Mouse (Mus musculus): ENCODE results near the gene Casq2. TPM values are rescaled to one million over a fixed set of nuclear protein-coding genes. Genes with fewer than 3 reads are reported as not detected.
"Not testable (repeated sequence)": the region's sequence is repeated elsewhere in the genome, so short reads cannot be mapped to it uniquely, and the experiment has no call there.

The Casq2 gene
- total RNA-seq, 2 experiments from 2014 or later = not detected

DNA sequence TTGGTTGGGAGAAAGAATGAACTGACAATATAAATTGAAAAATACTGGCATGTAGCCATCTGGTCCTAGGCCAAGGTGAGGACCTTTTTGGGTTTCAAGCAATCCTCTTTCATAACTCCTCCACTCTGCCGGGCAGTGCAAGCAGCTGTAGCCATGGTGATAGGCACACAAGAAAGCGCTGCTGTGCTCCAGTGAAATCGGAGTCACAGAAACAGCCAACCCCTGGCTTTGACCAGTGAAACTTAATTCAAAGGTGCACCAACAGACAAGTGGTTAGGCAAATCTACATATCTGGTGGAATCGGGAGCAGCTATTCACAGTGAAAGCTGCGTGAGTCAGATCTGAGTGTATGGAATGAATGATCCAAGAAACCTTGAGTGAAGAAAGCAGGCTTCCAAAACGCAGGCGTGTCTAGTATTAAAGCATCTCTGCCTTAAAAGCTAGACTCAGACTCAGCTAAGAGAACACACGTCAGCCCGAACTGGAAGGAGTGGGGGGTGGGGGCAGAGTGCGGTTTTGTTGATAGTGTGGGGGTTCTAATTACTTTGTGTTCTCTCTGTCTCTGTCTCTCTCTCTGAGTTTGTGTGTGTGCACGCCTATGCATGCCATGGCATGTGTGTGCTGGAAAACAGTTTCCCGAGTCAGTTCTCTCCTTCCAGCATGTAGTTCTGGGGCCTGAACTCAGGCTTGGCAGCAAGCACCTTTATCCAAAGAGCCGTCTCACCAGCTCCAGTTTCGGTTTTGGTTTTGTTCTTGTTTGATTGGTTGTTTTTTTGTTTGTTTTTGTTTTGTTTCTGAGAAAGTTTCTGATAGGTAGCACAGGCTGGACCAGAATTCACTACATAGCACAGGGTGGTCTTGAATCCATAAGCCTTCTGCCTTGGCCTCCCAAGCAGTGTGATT, 73.5 kb downstream of the Casq2 start:
- no peak for ATAC-seq (ENCODE audit: poor library complexity, severe bottlenecking)

DNA sequence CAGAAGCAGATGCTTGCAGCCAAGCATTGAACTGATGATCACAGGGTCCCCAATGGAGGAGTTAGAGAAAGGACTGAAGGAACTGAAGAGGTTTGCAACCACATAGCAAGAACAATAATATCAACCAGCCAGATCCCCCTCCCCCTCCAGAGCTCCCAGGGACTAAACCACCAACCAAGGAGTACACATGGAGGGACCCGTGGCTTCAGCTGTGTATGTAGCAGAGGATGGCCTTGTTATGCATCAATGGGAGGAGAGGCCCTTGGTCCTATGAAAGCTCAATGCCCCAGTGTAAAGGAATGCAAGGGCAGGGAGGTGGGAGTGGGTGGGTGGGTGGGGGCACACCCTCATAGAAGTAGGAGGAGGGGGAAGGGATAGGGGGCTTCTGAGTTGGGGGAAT, 77.6 kb downstream of the Casq2 start:
- not testable (repeated sequence) for ATAC-seq (ENCODE audit: poor library complexity, severe bottlenecking)

DNA sequence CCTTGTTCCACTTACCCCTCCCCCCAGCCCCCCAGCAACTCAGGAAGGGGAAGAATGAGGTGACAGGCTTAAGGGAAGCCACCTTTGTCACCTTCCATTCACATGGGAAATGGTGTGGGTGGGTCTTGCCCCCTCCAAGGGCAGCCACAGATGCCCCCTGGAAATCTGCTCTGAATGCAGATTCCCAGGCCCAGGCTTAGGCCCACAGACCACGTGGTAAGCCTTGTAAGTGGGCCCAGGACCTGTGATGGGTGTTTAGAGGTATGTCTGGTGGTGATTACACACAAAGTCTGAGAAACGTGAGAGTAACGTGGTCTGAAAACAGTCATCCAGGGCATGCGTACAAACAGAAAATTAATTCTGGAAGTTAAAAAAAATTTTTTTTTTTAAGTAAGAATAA, 78.7 kb downstream of the Casq2 start:
- ATAC-seq (ENCODE audit: poor library complexity, severe bottlenecking) = no peak

DNA sequence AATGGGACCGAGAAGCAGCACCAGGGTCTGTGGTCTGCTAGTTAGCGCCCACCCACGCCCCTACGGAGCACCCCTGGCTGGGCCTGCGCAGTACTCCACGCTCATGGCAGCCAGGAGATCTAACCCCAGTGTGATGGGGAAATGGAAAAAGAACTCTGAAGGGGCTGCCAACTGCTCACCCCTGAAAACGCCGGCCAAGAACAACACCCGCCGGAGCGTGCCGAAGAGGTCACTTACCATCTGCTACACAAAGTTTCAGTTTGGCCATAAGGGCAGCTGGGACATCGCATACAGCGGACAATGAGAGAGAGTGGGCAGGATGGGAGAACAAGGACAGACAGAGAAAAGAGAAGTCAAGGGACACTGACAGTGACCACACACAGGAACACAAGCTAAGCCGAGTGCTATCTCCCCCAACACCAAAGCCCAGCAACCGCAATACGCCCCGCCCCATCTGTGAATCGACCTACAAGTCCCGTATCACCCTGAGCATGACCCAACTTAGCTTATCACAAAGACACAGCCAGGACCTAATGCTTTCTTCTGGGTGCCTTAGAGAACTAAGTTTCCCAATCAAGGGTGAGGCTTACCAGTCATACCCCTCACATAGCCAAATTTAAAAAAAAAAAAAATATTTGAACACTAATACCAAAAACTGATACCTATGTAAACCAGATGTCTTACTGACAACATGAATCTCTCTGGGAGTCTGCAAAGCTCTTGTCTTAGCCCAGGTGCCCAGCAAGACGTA, 79.5 kb downstream of the Casq2 start:
- peak; percentile 77 for ATAC-seq (ENCODE audit: poor library complexity, severe bottlenecking)

DNA sequence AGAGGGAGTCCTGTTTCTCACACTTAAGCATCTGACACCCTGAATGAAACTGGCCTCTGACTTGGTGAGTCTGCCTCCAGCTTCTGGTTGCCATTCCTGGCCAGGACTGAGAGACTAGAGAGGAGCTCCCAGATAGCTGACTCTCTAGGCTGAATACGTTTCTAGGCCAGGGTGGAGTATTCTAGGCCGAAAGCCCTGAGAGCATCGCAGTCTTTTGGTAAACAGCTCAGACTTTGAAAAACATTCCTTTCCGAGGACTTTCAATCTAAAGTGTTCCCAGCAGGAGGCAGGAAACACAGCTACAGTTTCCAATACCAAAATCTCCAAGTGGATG, 80.0 kb downstream of the Casq2 start:
- no peak for ATAC-seq (ENCODE audit: poor library complexity, severe bottlenecking)

DNA sequence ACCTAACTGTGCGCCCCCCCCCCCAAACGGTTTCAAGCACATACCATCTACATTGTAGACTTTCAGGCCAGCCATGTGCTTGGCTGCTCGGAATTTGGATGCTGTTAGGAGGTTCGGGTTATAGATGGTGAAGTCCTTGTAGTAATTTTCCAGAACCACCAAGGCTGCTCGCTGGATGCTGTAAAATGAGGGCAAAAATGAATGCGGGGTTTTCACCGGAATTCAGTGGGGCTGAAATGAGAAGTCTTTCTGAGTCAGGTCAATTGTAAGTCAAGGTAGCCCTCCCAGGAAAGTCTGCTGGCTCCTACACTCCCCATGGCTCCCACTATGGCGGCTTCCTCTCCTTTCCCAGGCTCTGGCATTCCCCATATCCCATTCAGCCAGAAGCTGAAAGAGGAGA, 80.6 kb downstream of the Casq2 start:
- ATAC-seq (ENCODE audit: poor library complexity, severe bottlenecking) = no peak

DNA sequence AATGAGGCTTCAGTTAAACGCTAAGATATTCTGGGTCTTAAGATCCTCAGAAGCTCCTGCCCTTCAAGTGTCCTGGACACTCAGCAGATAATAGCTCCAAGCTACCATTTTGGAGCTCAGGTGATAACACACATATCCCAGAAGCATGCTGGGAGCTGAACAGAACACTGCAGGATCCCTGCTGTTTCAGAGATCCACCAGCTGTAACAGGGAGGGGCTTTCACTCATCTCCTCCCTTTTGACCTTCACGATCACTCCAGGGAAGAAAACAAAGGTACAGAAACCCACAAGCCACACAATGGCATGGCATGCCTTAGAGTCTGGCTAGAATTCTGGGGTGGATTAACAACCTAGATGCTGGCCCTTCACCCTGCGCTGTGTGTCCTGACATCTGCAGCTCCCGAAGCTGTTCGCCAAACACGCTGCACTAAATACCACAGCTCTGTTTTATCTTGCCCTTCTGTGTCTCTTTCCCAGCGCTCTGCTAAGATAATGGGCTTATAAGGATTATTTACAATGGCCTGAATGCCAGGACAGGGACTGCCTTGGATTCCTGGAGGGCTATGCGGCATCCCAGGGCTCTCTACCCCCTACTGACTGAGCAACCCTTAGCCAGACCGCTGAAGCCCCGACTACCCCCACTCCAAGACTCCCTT, 81.5 kb downstream of the Casq2 start:
- ATAC-seq (ENCODE audit: poor library complexity, severe bottlenecking) = no peak

DNA sequence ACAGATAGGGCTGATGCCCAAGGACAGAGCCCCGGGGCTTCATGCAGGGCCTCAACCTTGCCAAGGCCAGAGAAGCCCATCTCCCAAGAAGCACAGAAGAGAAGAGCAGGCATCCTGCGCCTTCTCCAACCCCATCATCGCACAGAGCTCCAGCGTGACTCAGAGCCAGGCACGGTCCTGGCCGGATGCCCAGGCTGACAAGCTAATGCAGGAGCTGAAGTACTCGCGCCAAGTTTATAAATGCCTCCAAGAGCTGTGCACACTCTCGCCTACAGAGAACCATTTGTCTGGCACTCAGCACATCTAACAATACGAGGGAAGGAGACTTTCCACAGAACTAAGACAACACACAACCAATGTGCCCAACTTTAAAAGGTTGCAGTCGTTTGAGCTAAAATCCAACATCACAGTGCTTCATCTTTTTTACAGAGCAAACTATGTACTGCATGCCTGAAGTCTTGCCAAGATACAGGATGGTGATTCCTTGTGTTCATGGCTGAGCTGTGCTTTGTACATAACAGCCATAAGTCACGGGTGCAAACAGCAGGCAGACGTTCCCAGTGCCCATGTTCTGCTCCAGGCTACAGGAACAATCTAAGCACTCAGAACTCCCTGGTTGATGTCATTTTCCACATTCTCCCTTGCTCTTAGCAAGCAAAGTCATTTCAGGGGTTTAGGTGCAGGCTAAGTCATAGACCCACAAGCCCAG, 83.1 kb downstream of the Casq2 start:
- ATAC-seq (ENCODE audit: poor library complexity, severe bottlenecking) = no peak

DNA sequence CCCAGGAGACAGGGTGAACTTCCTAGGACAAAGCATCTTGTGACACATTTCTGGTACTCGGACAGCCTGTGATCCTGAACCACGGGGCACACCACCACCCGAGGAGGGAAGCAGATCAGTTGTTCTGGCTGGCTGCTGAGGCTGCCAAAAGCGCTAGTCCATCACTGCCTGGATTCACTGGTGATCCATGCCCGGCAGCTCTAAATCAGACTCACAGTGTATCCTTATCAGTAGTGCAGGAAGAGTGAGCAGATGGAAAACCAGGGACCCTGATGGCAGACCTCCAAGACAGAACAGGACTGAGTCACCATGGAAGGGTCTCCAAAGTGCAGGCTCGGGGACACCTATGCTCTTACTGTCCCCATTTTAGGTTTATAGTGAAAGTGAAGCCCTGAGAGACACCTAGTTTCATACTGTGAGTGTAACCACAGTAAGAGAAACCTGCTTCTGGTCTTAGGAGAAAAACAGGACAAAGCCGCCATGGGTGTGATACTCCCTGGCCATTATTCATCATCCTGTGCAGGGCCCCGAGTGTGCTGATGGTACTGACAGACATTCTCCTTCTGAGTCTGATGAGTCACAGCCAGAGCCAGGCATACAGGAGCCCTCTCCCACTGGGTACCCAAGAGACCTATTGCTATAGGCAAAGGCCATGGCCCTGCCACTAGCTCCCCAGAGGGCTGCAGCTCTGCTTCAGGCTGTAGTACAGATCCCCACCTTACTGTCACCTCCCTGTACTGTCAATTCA, 88.1 kb downstream of the Casq2 start:
- ATAC-seq (ENCODE audit: poor library complexity, severe bottlenecking) = no peak

DNA sequence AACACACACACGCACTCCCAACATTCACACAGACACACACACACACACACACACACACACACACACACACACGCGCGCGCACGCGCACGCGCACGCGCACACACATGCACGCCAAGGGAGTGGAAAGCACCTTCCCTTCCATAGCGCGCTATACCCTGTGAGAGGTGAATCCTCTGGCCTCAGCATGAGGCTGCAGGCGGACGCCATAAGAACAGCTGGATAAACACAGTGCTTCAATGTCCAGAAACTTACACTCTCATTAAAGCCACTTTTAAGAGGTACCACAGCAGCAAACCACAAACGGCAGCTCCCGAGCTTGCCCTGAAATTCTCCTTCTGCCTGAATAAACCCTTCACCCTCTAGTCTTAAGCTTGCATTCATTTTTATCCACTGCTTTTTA, 89.5 kb downstream of the Casq2 start:
- ATAC-seq (ENCODE audit: poor library complexity, severe bottlenecking) = no peak

DNA sequence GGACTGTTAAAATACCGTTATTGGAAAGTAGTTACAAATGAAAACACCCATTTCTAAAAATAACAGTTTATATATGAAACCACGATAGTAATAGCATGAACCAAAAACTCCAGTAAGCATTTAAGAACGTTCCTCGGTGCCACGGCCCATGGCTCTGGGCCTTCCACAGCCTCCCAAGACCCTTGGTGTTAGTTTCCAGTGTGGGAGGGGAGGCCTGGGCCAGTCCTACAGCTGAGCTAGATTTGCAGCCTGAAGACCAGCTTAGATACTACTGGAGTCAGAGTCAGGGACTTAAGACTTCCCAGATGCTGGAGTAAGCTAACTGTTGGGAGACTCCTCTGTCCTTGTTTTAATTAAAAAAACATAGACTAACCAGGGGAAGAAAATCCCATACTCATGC, 89.9 kb downstream of the Casq2 start:
- ATAC-seq (ENCODE audit: poor library complexity, severe bottlenecking) = no peak

DNA sequence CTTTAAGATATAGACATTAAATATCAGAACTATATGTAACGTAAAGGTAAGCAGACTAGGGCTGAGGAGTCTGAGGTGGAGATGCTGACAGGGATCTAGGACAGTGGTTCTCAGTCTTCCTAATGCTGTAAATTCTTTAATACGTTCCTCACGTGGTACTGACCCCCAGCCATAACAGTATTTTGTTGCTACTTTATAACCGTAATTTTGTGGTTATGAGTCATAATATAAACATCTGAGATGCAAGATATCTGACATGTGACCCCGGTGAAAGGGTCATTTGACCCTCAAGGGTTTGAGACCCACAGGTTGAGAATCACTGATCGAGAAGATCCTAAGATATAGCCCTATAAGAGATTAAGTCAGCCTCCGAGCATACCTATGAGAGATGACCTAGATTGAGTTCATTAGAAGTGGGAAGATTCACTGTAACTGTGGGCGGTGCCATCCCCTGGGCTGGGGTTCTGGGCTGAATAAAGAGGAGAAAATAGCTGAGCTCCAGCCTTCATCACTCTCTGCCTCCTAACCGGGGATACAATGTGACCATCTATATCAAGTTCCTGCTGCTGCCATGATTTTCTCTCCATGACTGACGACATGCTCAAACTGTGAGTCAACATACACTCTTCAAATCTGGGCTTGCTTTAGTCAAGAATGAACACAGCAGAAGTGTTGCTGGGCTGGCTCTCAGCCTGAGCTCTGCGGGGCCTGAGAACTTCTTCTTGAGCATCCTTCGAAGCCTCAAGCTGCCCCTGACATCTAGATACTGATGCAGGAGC, 91.8 kb downstream of the Casq2 start:
- no peak for ATAC-seq (ENCODE audit: poor library complexity, severe bottlenecking)

DNA sequence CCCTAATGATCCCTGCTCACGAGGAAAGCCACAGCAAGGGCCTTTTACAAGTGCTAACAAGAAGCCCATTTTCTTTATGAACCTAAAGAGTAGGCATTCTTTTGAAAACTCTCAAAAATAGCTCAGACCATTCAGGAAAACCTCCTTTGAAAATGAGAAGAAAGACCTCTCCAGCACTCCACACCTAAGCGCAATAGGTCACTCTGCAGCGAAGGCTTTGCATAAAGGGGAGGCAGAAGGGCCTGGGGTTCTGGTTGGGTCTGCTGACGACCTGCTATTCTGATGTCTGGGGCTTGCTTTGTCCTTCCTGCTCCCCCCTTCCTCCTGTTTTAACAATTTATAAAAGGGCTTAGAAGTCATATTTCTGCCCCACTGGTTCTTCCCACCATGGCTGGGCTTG, 93.7 kb downstream of the Casq2 start:
- no peak for ATAC-seq (ENCODE audit: poor library complexity, severe bottlenecking)

DNA sequence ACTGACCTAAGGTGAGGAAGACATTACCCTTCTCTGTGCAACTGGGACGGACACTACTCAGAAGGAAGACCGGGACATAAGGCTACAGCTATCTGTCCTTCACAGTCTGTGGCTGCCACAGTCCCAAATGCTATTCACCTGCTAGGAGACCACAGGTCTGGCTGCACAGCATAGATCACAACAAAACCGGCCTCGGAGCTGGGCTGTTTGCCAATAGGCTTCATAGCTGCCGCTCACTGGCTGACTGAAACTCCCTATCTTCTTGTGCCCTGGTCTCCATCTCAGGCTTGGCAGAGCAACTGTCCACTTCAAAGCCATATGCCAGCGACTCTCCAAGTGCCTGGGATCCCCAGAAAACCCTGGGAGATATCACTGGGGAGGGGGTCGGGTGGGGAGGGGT, 94.5 kb downstream of the Casq2 start:
- no peak for ATAC-seq (ENCODE audit: poor library complexity, severe bottlenecking)

DNA sequence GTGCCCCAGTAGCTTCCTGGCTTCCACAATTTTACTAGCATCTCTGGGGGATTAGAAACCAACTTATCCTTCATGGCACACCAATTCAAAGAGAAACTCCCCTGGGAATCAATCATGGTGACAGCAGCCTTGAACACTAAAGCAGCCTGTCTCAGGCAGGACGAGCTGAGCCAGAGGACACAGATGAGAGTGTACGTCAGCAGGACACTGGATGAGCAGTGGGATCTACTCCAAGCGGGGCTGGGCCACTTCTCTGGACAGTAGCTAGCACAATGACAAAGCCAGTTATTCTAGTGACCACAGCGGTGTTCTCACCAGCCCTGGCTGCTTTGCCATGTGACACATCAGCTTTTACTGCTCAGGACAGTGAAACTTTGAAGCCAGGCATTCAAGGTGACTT, 95.0 kb downstream of the Casq2 start:
- ATAC-seq (ENCODE audit: poor library complexity, severe bottlenecking) = no peak

DNA sequence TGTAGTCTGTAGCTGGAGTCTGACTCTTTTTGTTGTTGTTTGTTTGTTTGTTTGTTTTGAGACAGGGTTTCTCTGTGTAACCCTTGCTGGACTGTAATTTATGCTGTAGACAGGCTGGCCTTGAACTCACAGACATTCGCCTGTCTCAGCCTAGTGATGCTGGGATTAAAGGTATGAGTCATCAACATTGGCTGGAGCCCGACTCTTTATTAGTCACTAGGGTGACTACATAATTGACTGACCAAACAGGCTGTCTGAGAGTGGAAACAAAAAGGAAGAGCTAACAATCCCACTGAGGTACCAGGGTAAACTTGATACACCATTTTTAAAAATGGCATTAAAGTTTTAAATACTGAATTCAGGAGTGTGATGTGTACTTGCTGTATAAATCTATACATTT, 96.4 kb downstream of the Casq2 start:
- ATAC-seq (ENCODE audit: poor library complexity, severe bottlenecking) = no peak

DNA sequence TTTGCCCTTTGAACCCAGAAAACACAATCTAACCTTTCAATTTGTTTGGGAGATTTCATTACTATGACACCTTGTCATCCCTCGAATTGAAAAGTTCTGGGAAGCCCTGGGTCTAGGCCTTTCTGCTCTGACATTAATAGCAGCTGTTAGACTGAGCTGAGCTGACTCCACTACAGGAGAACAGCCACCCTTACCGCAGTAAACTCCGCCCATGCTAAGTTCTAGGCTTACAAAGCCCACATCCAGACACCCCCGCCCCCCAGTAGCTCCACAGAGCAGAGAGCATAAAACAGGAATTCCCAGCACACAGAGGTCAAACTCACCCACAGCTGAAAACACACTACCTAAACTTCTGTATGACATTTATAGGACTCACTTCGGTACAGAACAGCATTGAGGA, 98.5 kb downstream of the Casq2 start:
- no peak for ATAC-seq (ENCODE audit: poor library complexity, severe bottlenecking)

DNA sequence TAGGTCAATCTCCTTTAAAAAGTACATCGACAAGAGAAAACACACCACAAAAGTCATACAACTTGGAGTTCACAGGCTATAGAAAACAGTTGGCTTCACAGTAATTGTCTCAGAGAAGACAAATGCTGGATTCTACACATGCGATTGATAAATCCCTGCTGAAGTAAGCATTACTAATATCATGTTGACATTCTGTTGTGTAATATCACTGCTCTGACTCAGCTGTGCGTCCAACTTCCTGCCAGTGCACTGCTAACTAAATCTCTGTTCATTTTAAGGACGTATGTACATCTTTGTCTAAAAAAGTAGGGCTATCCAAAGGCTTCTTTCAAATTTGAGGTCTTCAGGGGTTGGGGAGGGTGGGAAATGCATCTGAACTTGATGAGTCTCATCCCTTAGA, 101.2 kb downstream of the Casq2 start:
- ATAC-seq (ENCODE audit: poor library complexity, severe bottlenecking) = no peak

DNA sequence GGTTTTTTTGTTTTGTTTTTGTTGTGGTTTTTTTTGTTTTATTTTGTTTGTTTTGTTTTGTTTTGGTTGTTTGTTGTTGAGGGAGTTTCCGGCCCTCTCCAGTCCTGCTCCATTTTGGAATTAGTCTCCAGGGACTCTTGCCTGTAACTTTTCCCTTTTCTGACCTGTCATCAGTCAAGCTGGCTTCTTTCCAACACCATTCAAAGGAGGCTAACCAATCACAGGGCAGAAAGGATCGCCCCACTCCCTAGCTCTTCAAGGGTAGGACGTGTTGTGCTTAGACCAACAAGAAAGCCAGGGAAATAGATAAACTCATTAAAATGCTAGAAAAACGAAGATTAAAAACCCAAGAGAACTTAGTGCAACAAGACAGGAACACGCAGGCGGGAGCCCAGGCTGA, 102.8 kb downstream of the Casq2 start:
- no peak for ATAC-seq (ENCODE audit: poor library complexity, severe bottlenecking)

DNA sequence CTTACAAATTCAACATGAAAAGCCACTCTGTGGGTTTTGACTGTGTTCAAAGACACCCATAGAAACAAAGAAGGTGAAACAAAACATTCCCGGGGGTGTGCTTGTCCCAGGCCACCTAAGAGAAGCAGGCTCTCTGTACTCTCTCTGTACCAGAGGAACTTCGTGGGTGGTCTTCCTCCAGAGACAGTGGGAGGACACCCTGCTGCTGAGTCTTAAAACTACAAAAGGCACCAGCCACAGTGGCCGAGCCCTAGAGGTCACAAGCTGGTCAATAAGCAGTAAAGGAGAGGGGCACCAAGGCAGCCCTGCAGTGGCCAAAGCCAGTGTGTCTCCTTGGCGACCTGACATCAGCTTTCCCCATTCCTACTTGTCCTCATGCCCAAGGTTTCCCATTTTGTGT, 103.8 kb downstream of the Casq2 start:
- ATAC-seq (ENCODE audit: poor library complexity, severe bottlenecking) = no peak
